Comparison of ENCODE assay signal across 14 mouse cellular contexts in the genomic region with DNA sequence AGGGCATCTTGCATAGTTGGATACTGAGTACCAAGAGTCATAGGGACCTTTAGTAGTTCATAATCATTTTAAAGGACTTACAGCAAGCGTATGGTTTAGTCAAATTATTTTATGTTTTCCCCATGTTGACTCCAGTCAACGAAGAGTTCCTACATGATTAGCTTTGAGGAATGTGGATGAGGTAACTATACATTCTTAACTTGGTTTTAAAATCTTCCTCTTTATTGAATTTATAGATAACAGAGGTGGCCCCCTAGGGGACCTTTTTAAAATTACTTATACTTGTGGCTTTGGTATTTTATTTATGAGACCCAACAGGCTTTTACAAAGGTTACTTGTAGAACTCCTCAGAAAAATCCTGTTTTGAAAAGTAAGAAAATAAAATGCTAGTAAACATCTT. TPM values are rescaled to one million over a fixed set of nuclear protein-coding genes. Genes with fewer than 3 reads are reported as not detected.
DNase-seq lines count a peak whose midpoint lies in the region; ATAC-seq and TF ChIP-seq lines count a peak whose summit lies in the region.
"Had no signal": no experiment of that assay in that cellular context is flagged by ENCODE, and none has a peak within 500 bp of the region (broad histone marks: within the 10 kb centered on the region; RNA-seq: fewer than 3 reads in every experiment).

No protein-coding gene starts in this region.

- no peaks in the 10 kb centered on the region for H3K36me3 ChIP-seq in kidney, postnatal 0 days (ENCODE audit: insufficient read depth, low read length)
- H3K36me3 ChIP-seq: embryonic facial prominence, embryonic 15.5 days; kidney, embryonic 15.5 days had no signal

- peak; percentile 67 for DNase-seq in kidney, postnatal 0 days (ENCODE audit: low spot score)
- DNase-seq in kidney, postnatal 25 days = no peak
- DNase-seq in thymus, postnatal 0 days (ENCODE audit: low spot score) = peak; percentile 34
- DNase-seq in thymus, postnatal 25 days = no peak
- DNase-seq in Muller cell, postnatal 12 days (ENCODE audit: inconsistent ontology term) = peak; percentile 37
- DNase-seq in urinary bladder, postnatal 10 days (ENCODE audit: low spot score) = no peak
- DNase-seq in adrenal gland, adult 2 months = no peak
- DNase-seq: gastrocnemius, postnatal 36 days; right cerebral cortex, postnatal 25 days had no signal

- peak; percentile 40 for TF ChIP-seq CTCF in kidney, postnatal 0 days (IDR thresholded peaks at IDR 0.05; ENCODE audit: low read depth)

- no peaks in the 10 kb centered on the region for H3K27me3 ChIP-seq in kidney, postnatal 0 days (ENCODE audit: insufficient read depth, low read length)
- H3K27me3 ChIP-seq: embryonic facial prominence, embryonic 15.5 days; forebrain, embryonic 13.5 days had no signal

- no peaks in the 10 kb centered on the region for H3K9me3 ChIP-seq in kidney, postnatal 0 days (replicated peaks; ENCODE audit: low read length)
- H3K9me3 ChIP-seq: embryonic facial prominence, embryonic 15.5 days; forebrain, embryonic 13.5 days; kidney, embryonic 15.5 days had no signal

- WGBS in kidney, postnatal 0 days = 57% methylated on average over 2 of the region's 2 CpGs

- H3K4me3 ChIP-seq in kidney, postnatal 0 days (replicated peaks; ENCODE audit: low read depth, low read length) = no peak overlapping the region
- H3K4me3 ChIP-seq: embryonic facial prominence, embryonic 15.5 days; forebrain, embryonic 13.5 days; kidney, embryonic 15.5 days had no signal

- H3K9ac ChIP-seq in kidney, postnatal 0 days (ENCODE audit: low read depth, low read length) = no peak overlapping the region
- H3K9ac ChIP-seq: embryonic facial prominence, embryonic 15.5 days; forebrain, embryonic 13.5 days; hindbrain, embryonic 14.5 days; kidney, embryonic 15.5 days had no signal

- no peaks in the 10 kb centered on the region for H3K4me1 ChIP-seq in kidney, postnatal 0 days (replicated peaks; ENCODE audit: insufficient read depth, low read length)

- ATAC-seq in kidney, postnatal 0 days (replicated peaks; ENCODE audit: low FRiP score, low read depth) = no peak
- ATAC-seq: forebrain, embryonic 13.5 days had no signal

- H3K4me2 ChIP-seq in kidney, postnatal 0 days (ENCODE audit: low read length) = no peak overlapping the region
- H3K4me2 ChIP-seq: embryonic facial prominence, embryonic 15.5 days; forebrain, embryonic 13.5 days; hindbrain, embryonic 14.5 days; kidney, embryonic 15.5 days; liver, embryonic 11.5 days had no signal

- no peak overlapping the region for H3K27ac ChIP-seq in kidney, postnatal 0 days
- H3K27ac ChIP-seq: embryonic facial prominence, embryonic 15.5 days; forebrain, embryonic 13.5 days; hindbrain, embryonic 14.5 days; kidney, embryonic 15.5 days had no signal

RNA-seq across cellular contexts. Expression of a gene that starts 3.2 kb away (rescaled TPM):
- polyA plus RNA-seq in kidney, postnatal 0 days (2015; fragmentation: Nextera tagmentation; extraction: Ambion mirVana) = 5.9 and 7.2 TPM in 2 replicates
- polyA plus RNA-seq in thymus, postnatal 0 days (2015; fragmentation: Nextera tagmentation; extraction: Ambion mirVana) = 20.8 and 27.1 TPM in 2 replicates
- 100 to 1,000 TPM in 1 of 2 experiments, 10 to 100 TPM in 1; 43.6 to 115 TPM for total RNA-seq in adrenal gland, adult 2 months (2021)
- polyA plus RNA-seq in adrenal gland, adult 2 months (2012; rRNA removed) = 17.4 and 17.6 TPM in 2 replicates

RNA-seq across cellular contexts. Expression of a gene that starts 6.2 kb away (rescaled TPM):
- polyA plus RNA-seq in kidney, postnatal 0 days (2015; fragmentation: Nextera tagmentation; extraction: Ambion mirVana) = 22.2 and 22.6 TPM in 2 replicates
- polyA plus RNA-seq in thymus, postnatal 0 days (2015; fragmentation: Nextera tagmentation; extraction: Ambion mirVana) = 25.4 and 28.2 TPM in 2 replicates
- total RNA-seq in adrenal gland, adult 2 months (2021) = 10 to 100 TPM; 24.8 to 31.1 TPM
- polyA plus RNA-seq in adrenal gland, adult 2 months (2012; rRNA removed) = 6.8 and 9.7 TPM in 2 replicates

Comparison
In these comparisons a context has a peak if more than half of its experiments do, and no peak if none do; other contexts are left out.
1. DNase-seq: peak in kidney, postnatal 0 days (single experiment), thymus, postnatal 0 days (single experiment) and Muller cell, postnatal 12 days (single experiment); none in kidney, postnatal 25 days (0 of 2), thymus, postnatal 25 days (single experiment), urinary bladder, postnatal 10 days (single experiment) and adrenal gland, adult 2 months (single experiment).